Mouse (Mus musculus) cerebellum, adult 2 months (tissue): ENCODE measurements around the gene Plekhg1. TPM values are rescaled to one million over a fixed set of nuclear protein-coding genes. Genes with fewer than 3 reads are reported as not detected.

Experiments
- DNase-seq, 2 experiments: peaks; one replicate each; pipeline ENCODE4 v3.0.0; 2021
- H3K27ac ChIP-seq: fragments of 200-500 bp; 2 replicates; pipeline ENCODE4 v1.5.1; 2012; ENCODE audit warnings: low read length, control low read depth, inconsistent platforms; ENCODE audit not compliant: insufficient read depth
- H3K27me3 ChIP-seq: fragments of 200-500 bp; 2 replicates; pipeline ENCODE4 v1.6.1; 2012; ENCODE audit warnings: inconsistent platforms, mild to moderate bottlenecking, low read length, moderate library complexity; ENCODE audit not compliant: control insufficient read depth, insufficient read depth
- H3K4me1 ChIP-seq: fragments of 200-500 bp; 2 replicates; pipeline ENCODE4 v1.6.1; 2011; ENCODE audit warnings: low read length; ENCODE audit not compliant: control insufficient read depth, insufficient read depth
- H3K4me3 ChIP-seq: fragments of 200-500 bp; replicated peaks from 2 replicates; pipeline ENCODE3; 2011; ENCODE audit warnings: mild to moderate bottlenecking, low read depth, low read length, control low read depth; ENCODE audit not compliant: insufficient read depth
- CTCF ChIP-seq: fragments of 200-500 bp; IDR thresholded peaks from 2 replicates; pipeline ENCODE4 v1.5.1; 2011; ENCODE audit warnings: low read depth, mild to moderate bottlenecking, control low read depth, low read length, moderate library complexity, borderline replicate concordance; ENCODE audit not compliant: insufficient read depth
- POLR2A ChIP-seq: fragments of 200-500 bp; IDR thresholded peaks from 2 replicates; pipeline ENCODE4 v1.6.1; 2011; ENCODE audit warnings: low read length, control low read depth, borderline replicate concordance; ENCODE audit not compliant: insufficient read depth
- WGBS: fragments of 180-500 bp; shearing (Covaris S2); methylation state at CpG from one replicate; pipeline ENCODE4 v1.1.7; 2018; 5-methylcytosine and 5-hydroxymethylcytosine counted together
- polyA plus RNA-seq: library from polyadenylated mRNA; depleted of rRNA; stranded (reverse); fragments of >200 nt; gene quantifications from 2 replicates; pipeline ENCODE4 v1.2.3, GENCODE M21; 2012

Plekhg1 gene
- polyA plus RNA-seq, 1 experiment: 9.5 TPM

GRCm38 (mm10) chr10:3873467-3873866 is 133.3 kb downstream of the Plekhg1 start:
- no peak for TF ChIP-seq CTCF
- no peak for TF ChIP-seq POLR2A
- Histone ChIP-seq H3K27ac (no peak overlapping the region), H3K4me1 (no peaks in the 10 kb centered on the region), H3K27me3 (no peaks in the 10 kb centered on the region), H3K4me3 (no peak overlapping the region)
- no peak for DNase-seq
- 88% methylated on average over 6 of the region's 6 CpGs for WGBS

DNA sequence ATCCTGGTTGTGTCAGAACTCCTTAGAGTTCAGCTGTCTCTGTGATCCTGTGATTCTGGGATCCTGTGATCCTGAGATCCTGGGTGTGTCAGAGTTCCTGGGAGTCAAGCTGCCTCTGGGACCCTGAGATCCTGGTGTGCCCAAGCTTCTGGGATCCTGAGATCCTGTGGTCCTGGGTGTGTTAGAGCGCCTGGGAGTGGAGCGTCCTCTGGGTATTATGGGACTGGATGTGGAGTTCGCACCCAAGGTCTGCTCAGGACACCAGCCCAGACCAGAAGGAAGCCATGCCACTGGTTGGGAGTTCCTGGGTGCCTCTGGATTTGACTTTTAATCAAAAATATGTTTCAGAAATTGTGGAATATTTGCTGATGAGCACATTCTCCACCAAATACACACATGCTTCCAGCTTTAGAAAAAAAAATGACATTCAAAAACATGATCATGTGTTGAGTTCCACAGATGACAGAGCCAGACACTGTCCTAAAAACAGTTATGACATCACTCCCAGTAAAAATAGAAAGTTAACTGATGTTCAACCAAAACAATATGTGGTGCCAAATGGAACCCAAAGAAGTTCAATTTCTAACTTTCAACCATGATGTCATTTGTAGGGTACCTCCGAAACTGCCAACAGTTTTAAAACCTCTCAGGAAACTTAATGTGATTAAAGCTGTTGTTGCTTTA is 137.8 kb downstream of the Plekhg1 start:
- no peak for DNase-seq
- WGBS: 90% methylated on average over 4 of the region's 4 CpGs
- TF ChIP-seq CTCF (no peak), POLR2A (no peak)
- H3K4me1 ChIP-seq: no peaks in the 10 kb centered on the region
- no peak overlapping the region for H3K4me3 ChIP-seq
- H3K27ac ChIP-seq: no peak overlapping the region
- no peaks in the 10 kb centered on the region for H3K27me3 ChIP-seq

DNA sequence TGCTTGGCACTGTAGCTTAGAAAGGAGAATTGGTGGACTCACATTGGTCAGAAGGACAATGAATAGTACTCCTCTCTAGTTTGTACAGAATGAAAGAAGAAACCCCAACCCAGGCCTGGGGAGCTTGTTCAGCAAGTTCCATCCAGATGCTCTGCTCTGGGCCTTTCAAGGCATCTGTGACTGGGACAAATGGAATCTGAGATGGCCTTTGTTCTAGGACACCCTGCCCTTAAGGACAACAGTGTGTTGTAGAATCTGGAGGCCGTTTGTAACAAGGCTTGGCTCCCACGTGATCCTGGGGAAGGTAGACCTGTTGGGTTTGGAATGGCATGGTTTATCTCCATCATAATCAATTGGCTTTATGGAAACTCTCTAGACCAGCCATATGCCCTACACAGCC is 141.0 kb downstream of the Plekhg1 start:
- 69% methylated on average over 2 of the region's 2 CpGs for WGBS
- H3K4me3 ChIP-seq: no peak overlapping the region
- TF ChIP-seq POLR2A (no peak), CTCF (no peak)
- DNase-seq: no peak
- no peaks in the 10 kb centered on the region for H3K4me1 ChIP-seq
- H3K27me3 ChIP-seq: no peaks in the 10 kb centered on the region
- no peak overlapping the region for H3K27ac ChIP-seq

GRCm38 (mm10) chr10:3888510-3888909 is 148.3 kb downstream of the Plekhg1 start:
- H3K27ac ChIP-seq: no peak overlapping the region
- no peaks in the 10 kb centered on the region for H3K27me3 ChIP-seq
- 72% methylated on average over 4 of the region's 4 CpGs for WGBS
- H3K4me3 ChIP-seq: no peak overlapping the region
- TF ChIP-seq CTCF (no peak), POLR2A (no peak)
- DNase-seq: peak in 1 of 2 experiments; percentile 20
- H3K4me1 ChIP-seq: no peaks in the 10 kb centered on the region

DNA sequence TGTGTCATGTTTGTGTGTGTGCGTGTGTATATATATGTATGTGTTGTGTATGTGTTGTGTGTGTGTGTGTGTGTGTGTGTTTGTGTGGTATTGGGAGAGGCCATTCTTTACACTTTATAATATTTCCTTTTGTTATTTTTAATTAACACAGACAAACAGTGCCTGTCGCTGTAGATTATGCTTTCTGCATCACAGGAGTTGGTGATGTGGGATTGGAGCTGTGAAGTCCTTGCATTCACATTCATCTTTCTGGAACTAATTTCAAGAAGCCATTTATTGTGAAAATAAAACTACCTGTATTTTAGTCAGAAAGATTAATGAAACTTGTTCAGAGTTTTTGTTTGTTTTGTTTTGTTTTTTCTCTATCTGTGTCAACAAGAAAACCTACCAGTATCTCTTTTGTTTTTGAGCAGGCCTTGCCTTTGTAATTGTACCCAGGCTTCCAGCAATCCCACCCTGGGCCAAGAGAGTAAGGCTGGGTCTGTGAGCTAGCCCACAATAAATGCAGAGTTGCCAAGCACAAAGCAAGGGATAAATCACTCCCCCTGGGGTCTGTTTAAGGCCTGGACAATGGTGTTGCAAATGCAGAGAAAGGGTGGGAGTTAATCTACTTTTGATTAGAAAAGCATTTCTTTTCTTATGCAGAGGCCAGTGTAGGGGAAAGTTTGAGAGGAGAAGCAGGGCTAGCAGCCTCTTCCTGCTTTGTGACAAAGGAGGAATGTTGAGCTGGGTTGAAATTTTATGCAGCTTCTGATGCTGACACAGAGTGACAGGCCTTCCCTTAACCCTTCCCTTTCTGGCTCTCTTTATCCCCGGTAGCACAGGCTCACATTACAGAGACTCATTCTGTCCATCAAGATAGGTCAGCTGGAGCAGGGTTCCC is 151.5 kb downstream of the Plekhg1 start:
- Histone ChIP-seq H3K4me3 (no peak overlapping the region), H3K27me3 (no peaks in the 10 kb centered on the region), H3K4me1 (no peaks in the 10 kb centered on the region), H3K27ac (no peak overlapping the region)
- 42% methylated on average over 3 of the region's 3 CpGs for WGBS
- DNase-seq: no peak
- TF ChIP-seq POLR2A (no peak), CTCF (no peak)

- 59% methylated on average over 3 of the region's 3 CpGs for WGBS
- no peaks in the 10 kb centered on the region for H3K27me3 ChIP-seq
- no peak for DNase-seq
- no peaks in the 10 kb centered on the region for H3K4me1 ChIP-seq
- H3K4me3 ChIP-seq: no peak overlapping the region
- no peak overlapping the region for H3K27ac ChIP-seq
- TF ChIP-seq CTCF (no peak), POLR2A (no peak)
Observed at GRCm38 (mm10) chr10:3892368-3892767, 152.2 kb downstream of the Plekhg1 start.

DNA sequence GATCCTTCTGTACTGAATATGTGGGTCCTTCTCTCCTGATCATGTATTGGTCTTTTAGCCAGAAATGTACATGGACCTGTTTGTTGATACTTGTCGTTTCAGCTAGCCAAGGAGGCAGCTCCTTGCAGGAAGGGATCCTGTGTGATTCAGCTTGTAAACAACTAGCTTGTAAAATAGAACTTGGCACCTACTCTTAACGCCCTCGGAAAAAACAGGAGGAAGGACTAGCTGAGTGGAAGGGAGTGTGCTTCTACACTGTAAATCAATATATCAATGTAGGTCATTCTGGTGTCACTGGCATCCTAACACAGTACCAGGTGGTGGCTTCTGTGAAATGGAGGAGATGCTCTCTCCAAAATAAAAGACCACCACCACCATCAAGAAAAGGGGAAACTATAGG is 157.9 kb downstream of the Plekhg1 start:
- no peak for TF ChIP-seq CTCF
- no peak for TF ChIP-seq POLR2A
- Histone ChIP-seq H3K4me1 (no peaks in the 10 kb centered on the region), H3K4me3 (no peak overlapping the region), H3K27me3 (no peaks in the 10 kb centered on the region), H3K27ac (no peak overlapping the region)
- WGBS: 48% methylated on average over 3 of the region's 3 CpGs
- DNase-seq: no peak

GRCm38 (mm10) chr10:3900416-3900956 is 160.3 kb downstream of the Plekhg1 start:
- 42% methylated on average over 11 of the region's 11 CpGs for WGBS
- no peak for TF ChIP-seq CTCF
- TF ChIP-seq POLR2A: no peak
- Histone ChIP-seq H3K4me3 (no peak overlapping the region), H3K27me3 (no peaks in the 10 kb centered on the region), H3K27ac (no peak overlapping the region), H3K4me1 (no peaks in the 10 kb centered on the region)
- DNase-seq: no peak
